Mouse (Mus musculus): ENCODE data around the gene Scp2. TPM values are rescaled to one million over a fixed set of nuclear protein-coding genes. Genes with fewer than 3 reads are reported as not detected.
A peak's percentile ranks its signal among the peaks of the same experiment; 100 is the strongest.

The Scp2 gene
- polyA plus RNA-seq, 1 experiment = 213 TPM

DNA sequence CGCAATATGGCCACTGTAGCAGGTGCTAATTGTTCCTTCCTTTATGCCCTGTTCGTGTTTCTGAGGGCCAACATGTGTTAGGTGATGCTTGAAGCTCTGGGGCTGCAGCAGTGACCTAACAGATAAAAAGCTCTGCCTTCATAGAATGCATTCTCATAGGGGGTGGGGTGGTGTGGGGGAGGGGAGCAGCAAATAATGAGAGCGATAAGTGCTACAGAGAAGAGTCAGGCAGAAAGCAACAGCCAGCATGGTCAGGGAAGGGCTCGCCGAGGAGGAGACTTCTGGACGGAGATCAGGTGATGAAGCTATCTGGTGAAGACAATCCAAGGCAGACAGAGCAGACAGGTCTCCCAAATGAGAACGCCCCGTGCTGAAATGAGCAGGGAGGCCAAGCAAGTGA lies 92.1 kb downstream of the Scp2 start:
- TF ChIP-seq POLR2A (IDR thresholded peaks at IDR 0.05; ENCODE audit: extremely low read depth, insufficient read depth, low read length) = no peak
- TF ChIP-seq CTCF (IDR thresholded peaks at IDR 0.05; ENCODE audit: extremely low read depth, insufficient read depth, low read length) = no peak
- H3K4me3 ChIP-seq (ENCODE audit: insufficient read depth, low read length) = no peak overlapping the region
- no peak overlapping the region for H3K27ac ChIP-seq (ENCODE audit: insufficient read depth, low read length)
- no peaks in the 10 kb centered on the region for H3K4me1 ChIP-seq (ENCODE audit: control insufficient read depth, insufficient read depth, low read length)

DNA sequence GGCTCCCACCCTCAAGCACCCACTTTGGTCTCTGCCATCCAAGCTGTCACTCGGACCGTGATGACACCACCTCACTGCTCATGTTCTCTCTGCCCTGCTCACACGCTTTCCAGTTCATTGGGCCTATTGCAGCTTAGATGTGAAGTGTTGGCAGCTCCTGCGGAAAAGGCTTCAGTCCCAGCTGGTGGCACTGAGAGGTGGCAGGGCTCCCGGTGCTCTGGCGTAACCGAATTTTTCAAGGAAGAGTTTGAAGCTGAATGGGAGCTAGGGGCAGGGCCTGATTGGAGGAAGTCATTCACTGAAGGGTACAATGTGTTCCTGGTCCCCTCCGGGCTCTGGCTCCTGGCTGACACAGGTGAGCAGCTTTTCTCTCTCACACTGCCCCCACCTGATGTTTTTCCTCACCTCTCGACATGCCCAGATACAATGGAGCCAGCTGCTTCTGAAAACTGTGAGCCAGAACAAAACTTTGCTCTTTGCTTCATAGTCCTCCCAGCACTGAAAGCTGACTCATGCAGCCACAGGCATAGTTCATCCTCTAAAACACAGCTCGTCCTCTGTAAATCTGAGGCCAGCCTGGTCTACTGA lies 93.0 kb downstream of the Scp2 start:
- TF ChIP-seq CTCF (IDR thresholded peaks at IDR 0.05; ENCODE audit: extremely low read depth, insufficient read depth, low read length) = no peak
- no peak for TF ChIP-seq POLR2A (IDR thresholded peaks at IDR 0.05; ENCODE audit: extremely low read depth, insufficient read depth, low read length)
- no peaks in the 10 kb centered on the region for H3K4me1 ChIP-seq (ENCODE audit: control insufficient read depth, insufficient read depth, low read length)
- peak overlapping the region; percentile 32; the same call in 1 of the 2 replicates for H3K27ac ChIP-seq (ENCODE audit: insufficient read depth, low read length)
- no peak overlapping the region for H3K4me3 ChIP-seq (ENCODE audit: insufficient read depth, low read length)

DNA sequence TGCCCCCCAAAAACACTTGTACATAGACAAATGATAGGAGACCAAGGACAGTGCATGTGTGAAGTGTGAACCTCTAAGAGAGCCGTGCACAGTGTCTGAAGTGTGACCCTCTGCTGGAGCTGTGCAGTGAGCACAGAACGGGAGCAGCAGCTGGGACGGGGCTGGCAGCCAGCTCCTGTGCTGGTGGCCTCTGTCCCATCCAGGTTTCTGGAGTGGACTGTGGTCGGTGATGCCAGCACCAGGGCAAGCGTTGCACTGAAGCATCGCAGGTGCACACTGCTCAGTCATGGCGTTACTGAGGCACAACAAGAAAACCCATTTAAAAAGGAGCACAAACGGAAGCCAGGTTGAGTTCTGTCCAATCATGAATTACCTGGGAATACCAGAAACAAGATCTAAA lies 98.7 kb downstream of the Scp2 start:
- H3K4me1 ChIP-seq (ENCODE audit: control insufficient read depth, insufficient read depth, low read length) = no peaks in the 10 kb centered on the region
- no peak overlapping the region for H3K27ac ChIP-seq (ENCODE audit: insufficient read depth, low read length)
- no peak overlapping the region for H3K4me3 ChIP-seq (ENCODE audit: insufficient read depth, low read length)
- TF ChIP-seq CTCF (IDR thresholded peaks at IDR 0.05; ENCODE audit: extremely low read depth, insufficient read depth, low read length) (no peak), POLR2A (IDR thresholded peaks at IDR 0.05; ENCODE audit: extremely low read depth, insufficient read depth, low read length) (no peak)

DNA sequence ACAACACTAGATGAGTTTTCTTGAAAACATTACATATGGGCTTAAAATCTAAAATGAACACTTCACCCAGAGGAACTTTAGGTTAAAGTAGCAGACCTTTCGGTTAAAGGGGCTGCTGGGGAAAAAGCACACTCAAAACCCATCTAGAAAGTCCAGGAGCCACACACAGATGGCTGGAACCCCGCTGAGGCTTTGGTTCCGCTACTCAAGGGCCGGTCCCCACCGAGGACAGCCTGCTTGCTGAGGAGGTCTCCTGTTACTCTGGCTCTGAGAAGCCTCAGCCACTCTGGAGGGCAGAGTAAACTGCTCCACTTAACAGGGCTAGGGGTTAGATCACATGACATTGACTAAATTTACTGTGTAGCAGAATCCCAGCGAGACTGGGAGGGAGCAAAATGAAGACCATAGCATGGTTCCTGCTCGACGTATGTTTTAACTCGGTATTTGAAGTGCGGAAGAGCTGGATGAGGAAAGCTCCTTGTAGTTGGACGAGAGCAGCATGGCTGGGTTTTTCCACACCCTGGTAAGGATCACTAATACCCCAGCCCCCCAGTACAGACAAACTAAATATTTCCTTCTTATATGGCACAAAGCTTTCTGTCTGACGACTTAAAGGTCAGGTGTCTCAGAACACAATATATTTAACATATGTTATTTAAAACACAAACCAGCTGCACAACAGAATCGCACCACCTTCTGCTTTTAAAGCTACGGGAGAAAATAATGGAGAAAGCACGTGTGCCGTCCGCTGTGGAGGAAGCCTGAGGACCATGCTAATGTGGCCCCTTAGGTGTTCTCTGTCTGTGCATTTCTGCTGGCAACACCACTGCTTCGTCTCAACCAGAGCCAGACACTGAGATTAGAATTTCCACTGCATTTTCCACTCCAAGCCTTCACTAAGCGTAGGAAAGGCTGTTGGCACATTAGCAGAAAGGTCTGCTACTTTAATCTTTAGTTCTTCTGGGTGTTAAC lies 99.4 kb downstream of the Scp2 start:
- H3K27ac ChIP-seq (ENCODE audit: insufficient read depth, low read length) = no peak overlapping the region
- H3K4me1 ChIP-seq (ENCODE audit: control insufficient read depth, insufficient read depth, low read length) = no peaks in the 10 kb centered on the region
- H3K4me3 ChIP-seq (ENCODE audit: insufficient read depth, low read length) = no peak overlapping the region
- TF ChIP-seq POLR2A (IDR thresholded peaks at IDR 0.05; ENCODE audit: extremely low read depth, insufficient read depth, low read length) = no peak
- no peak for TF ChIP-seq CTCF (IDR thresholded peaks at IDR 0.05; ENCODE audit: extremely low read depth, insufficient read depth, low read length)

DNA sequence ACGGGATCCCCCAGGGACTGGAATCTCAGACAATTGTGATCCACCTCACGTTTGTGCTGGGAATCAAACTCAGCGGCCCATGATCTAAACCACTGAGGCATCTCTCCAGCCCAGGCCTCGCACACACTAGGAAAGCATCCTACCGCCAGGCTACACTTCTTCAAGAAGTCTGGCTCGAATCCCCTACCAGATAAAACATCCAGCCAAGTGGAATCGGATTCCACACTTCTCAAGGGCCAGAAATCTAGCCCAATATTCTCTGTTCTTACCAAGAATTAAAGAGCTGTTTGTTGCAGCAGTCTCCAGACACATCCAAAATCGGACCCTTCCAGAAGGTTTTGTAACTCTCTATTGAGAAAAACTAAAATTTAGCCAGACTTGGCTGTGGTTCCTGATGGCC lies 107.8 kb downstream of the Scp2 start:
- Histone ChIP-seq H3K4me1 (ENCODE audit: control insufficient read depth, insufficient read depth, low read length) (peaks cover 2% of the 10 kb centered on the region; the same call in 1 of the 2 replicates), H3K27ac (ENCODE audit: insufficient read depth, low read length) (no peak overlapping the region)
- TF ChIP-seq POLR2A (IDR thresholded peaks at IDR 0.05; ENCODE audit: extremely low read depth, insufficient read depth, low read length) = no peak
- no peak for TF ChIP-seq CTCF (IDR thresholded peaks at IDR 0.05; ENCODE audit: extremely low read depth, insufficient read depth, low read length)

GRCm38 (mm10) chr4:108033041-108033764 lies 111.6 kb downstream of the Scp2 start:
- Histone ChIP-seq H3K4me3 (ENCODE audit: insufficient read depth, low read length) (no peak overlapping the region), H3K27ac (ENCODE audit: insufficient read depth, low read length) (no peak overlapping the region), H3K4me1 (ENCODE audit: control insufficient read depth, insufficient read depth, low read length) (peaks cover 2% of the 10 kb centered on the region)
- no peak for TF ChIP-seq POLR2A (IDR thresholded peaks at IDR 0.05; ENCODE audit: extremely low read depth, insufficient read depth, low read length)
- TF ChIP-seq CTCF (IDR thresholded peaks at IDR 0.05; ENCODE audit: extremely low read depth, insufficient read depth, low read length) = no peak

More for the DNA sequence above, 107.8 kb downstream of the Scp2 start:
- H3K4me3 ChIP-seq (ENCODE audit: insufficient read depth, low read length) = no peak overlapping the region

DNA sequence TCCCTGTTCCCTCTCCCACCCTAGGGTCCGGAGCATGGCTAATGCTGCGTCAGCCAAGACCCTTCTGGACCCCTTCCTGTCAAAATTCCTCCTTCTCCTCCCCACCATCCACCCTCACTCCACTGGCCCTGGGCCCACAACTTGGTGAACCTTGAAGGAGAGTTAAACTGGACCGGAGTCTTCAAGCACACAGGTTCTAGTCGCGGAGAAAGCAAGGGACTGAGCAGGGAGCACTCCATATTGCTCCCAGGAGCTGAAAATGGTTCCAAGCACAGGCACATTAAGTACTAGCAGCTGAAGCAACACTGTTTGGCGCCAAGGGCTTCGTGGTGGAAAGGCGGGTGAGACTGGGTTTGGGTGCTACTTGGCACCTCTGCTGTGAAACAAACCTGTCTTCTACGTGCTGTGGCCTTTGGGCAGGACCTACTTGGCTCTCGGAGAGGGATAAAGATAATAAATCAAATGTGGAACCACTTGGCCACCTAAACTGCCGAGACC lies 112.4 kb downstream of the Scp2 start:
- peak overlapping the region; percentile 40; the same call in 1 of the 2 replicates for H3K4me3 ChIP-seq (ENCODE audit: insufficient read depth, low read length)
- peaks cover 2% of the 10 kb centered on the region for H3K4me1 ChIP-seq (ENCODE audit: control insufficient read depth, insufficient read depth, low read length)
- no peak overlapping the region for H3K27ac ChIP-seq (ENCODE audit: insufficient read depth, low read length)
- TF ChIP-seq CTCF (IDR thresholded peaks at IDR 0.05; ENCODE audit: extremely low read depth, insufficient read depth, low read length) (no peak), POLR2A (IDR thresholded peaks at IDR 0.05; ENCODE audit: extremely low read depth, insufficient read depth, low read length) (no peak)

GRCm38 (mm10) chr4:108031502-108032351 lies 113.1 kb downstream of the Scp2 start:
- peaks cover 2% of the 10 kb centered on the region for H3K4me1 ChIP-seq (ENCODE audit: control insufficient read depth, insufficient read depth, low read length)
- TF ChIP-seq POLR2A (IDR thresholded peaks at IDR 0.05; ENCODE audit: extremely low read depth, insufficient read depth, low read length) (no peak), CTCF (IDR thresholded peaks at IDR 0.05; ENCODE audit: extremely low read depth, insufficient read depth, low read length) (no peak)
- no peak overlapping the region for H3K27ac ChIP-seq (ENCODE audit: insufficient read depth, low read length)
- peak overlapping the region; percentile 40 for H3K4me3 ChIP-seq (ENCODE audit: insufficient read depth, low read length)

All from cortical plate, adult 2 months (tissue).